Mouse (Mus musculus) frontal cortex, adult 2 months (tissue): Measurements from ENCODE around the gene Gja3. TPM values are rescaled to one million over a fixed set of nuclear protein-coding genes. Genes with fewer than 3 reads are reported as not detected.
"Not testable (repeated sequence)": the region's sequence is repeated elsewhere in the genome, so short reads cannot be mapped to it uniquely, and the experiment has no call there.

Experiments used
- DNase-seq, 2 experiments: peaks; one replicate each; pipeline ENCODE4 v3.0.0; 2022; ENCODE audit warnings: low spot score in 1 of 2; ENCODE audit errors: extremely low spot score in 1 of 2
- polyA plus RNA-seq: library from polyadenylated mRNA; depleted of rRNA; stranded (reverse); fragments of >200 nt; gene quantifications from 2 replicates; pipeline ENCODE4 v1.2.3, GENCODE M21; 2012; rRNA removed

The Gja3 gene
- polyA plus RNA-seq, 1 experiment = 0.18 TPM

GRCm38 (mm10) chr14:57041439-57041838 is 16.5 kb downstream of the Gja3 start:
- DNase-seq = no peak

- no peak for DNase-seq
These were observed 22.9 kb downstream of the Gja3 start for GRCm38 (mm10) chr14:57034926-57035498.

DNA sequence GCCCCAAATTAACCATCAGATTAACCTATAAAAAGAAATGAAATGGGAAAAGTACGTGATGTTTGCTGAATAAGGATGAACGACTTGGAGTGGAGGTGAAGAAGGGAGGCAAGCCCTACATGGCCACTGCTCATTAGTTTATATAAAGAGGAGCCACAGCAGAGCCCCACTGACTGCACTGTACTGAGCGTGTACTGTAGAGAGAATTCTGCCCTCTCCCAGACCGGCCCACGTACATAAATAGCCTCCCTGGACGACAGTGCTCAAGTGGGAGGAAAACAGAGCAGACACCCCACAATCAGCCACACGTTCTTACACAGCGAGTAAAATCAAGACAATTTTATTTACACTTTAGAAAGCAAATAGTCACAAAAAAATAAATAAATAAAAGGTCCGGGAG is 23.8 kb downstream of the Gja3 start:
- DNase-seq = no peak

DNA sequence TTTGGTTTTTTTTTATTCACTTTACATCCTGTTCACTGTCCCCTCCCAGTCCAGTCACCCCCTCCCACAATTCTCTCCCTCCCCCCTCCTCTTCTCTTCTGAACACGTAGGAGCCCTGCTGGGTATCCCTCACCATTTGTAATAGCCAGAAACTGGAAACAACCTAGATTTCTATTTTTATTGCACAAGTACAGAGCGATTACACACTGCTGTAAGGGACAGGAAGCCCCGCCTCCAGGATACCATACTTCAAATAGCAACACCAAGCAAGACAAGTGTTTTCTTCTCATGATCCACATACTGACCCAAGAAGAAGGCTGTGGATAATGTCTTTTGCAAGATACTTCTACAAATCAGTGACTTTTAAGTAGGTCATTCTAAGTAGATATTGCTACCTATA is 25.1 kb downstream of the Gja3 start:
- no peak for DNase-seq

GRCm38 (mm10) chr14:57018436-57018835 is 39.5 kb downstream of the Gja3 start:
- no peak for DNase-seq

- not testable (repeated sequence) for DNase-seq
These were observed 41.1 kb downstream of the Gja3 start for GRCm38 (mm10) chr14:57016806-57017205.

GRCm38 (mm10) chr14:56988621-56989020 is 69.3 kb downstream of the Gja3 start:
- DNase-seq = no peak

Other genes starting within 250 kb of the Gja3 start
- gene Zmym5, start 246.4 kb downstream of the Gja3 start, polyA plus RNA-seq = 26.9 and 30.9 TPM in 2 replicates
- 38.6 and 45.5 TPM in 2 replicates for gene Zmym2, start 171.4 kb downstream of the Gja3 start, polyA plus RNA-seq
- 12.4 and 14.0 TPM in 2 replicates for gene Gjb2, start 46.6 kb upstream of the Gja3 start, polyA plus RNA-seq
- gene Gm4491, start 57.8 kb upstream of the Gja3 start, polyA plus RNA-seq = 0.54 and 0.55 TPM in 2 replicates
- 71.7 and 92.0 TPM in 2 replicates for gene Gjb6, start 75.5 kb upstream of the Gja3 start, polyA plus RNA-seq